Mouse (Mus musculus) megakaryocyte, adult 5-6 weeks (primary cell): ENCODE results near the gene Acap1. TPM values are rescaled to one million over a fixed set of nuclear protein-coding genes. Genes with fewer than 3 reads are reported as not detected.

Experiments
- ATAC-seq: 2 replicates; pipeline ENCODE4 v1.8.0; 2016; ENCODE audit warnings: mild to moderate bottlenecking, inconsistent platforms; ENCODE audit not compliant: poor library complexity, severe bottlenecking
- total RNA-seq, 2 experiments: library from RNA; stranded (forward) in 1 of 2; stranded (reverse) in 1 of 2; fragments of 153-499, 151-499 nt in 1 of 2; fragments of 221-1000, 200-1000 nt in 1 of 2; gene quantifications; 2 replicates each; pipeline versions ENCODE4 v1.2.3 to v1.2.4; 2015 to 2017

Gene Acap1
- total RNA-seq, 2 experiments from 2014 or later = 19.3 to 44.4 TPM

GRCm38 (mm10) chr11:69904311-69904710, 9.0 kb upstream of the Acap1 start:
- no peak for ATAC-seq

- ATAC-seq = no peak
Measured at GRCm38 (mm10) chr11:69902972-69903371, 7.6 kb upstream of the Acap1 start.

GRCm38 (mm10) chr11:69901993-69902392, 6.7 kb upstream of the Acap1 start:
- ATAC-seq = no peak

GRCm38 (mm10) chr11:69901406-69901846, 6.1 kb upstream of the Acap1 start:
- ATAC-seq = peak; percentile 80

GRCm38 (mm10) chr11:69900471-69901405, 5.4 kb upstream of the Acap1 start, which contains the start of the genes 2810408A11Rik and Neurl4:
2810408A11Rik (minus strand) TSS chr11:69900987.
Neurl4 (plus strand) TSS chr11:69901072.
- peak; percentile 85 for ATAC-seq

- no peak for ATAC-seq
Measured at GRCm38 (mm10) chr11:69899870-69900269, 4.5 kb upstream of the Acap1 start.

GRCm38 (mm10) chr11:69894671-69895070, 668 bp downstream of the Acap1 start:
- peak; percentile 86 for ATAC-seq

- no peak for ATAC-seq
Measured at GRCm38 (mm10) chr11:69891482-69891881, 3.9 kb downstream of the Acap1 start.

- no peak for ATAC-seq
Measured at GRCm38 (mm10) chr11:69886907-69887635, 8.3 kb downstream of the Acap1 start.

- ATAC-seq = no peak
Measured at GRCm38 (mm10) chr11:69884663-69885062, 10.7 kb downstream of the Acap1 start.

- no peak for ATAC-seq
Measured at GRCm38 (mm10) chr11:69884240-69884639, 11.1 kb downstream of the Acap1 start.

- no peak for ATAC-seq
Measured at GRCm38 (mm10) chr11:69883527-69884151, 11.7 kb downstream of the Acap1 start.

GRCm38 (mm10) chr11:69883066-69883465, 12.3 kb downstream of the Acap1 start:
- ATAC-seq = no peak

- no peak for ATAC-seq
Measured at GRCm38 (mm10) chr11:69881787-69882670, 13.3 kb downstream of the Acap1 start.

GRCm38 (mm10) chr11:69880853-69881603, 14.3 kb downstream of the Acap1 start, which contains the start of gene Kctd11:
Kctd11 (minus strand) TSS chr11:69881406.
- ATAC-seq = peak; percentile 83

- peak; percentile 43 for ATAC-seq
Measured at GRCm38 (mm10) chr11:69880506-69880852, 14.9 kb downstream of the Acap1 start.

- no peak for ATAC-seq
Measured at GRCm38 (mm10) chr11:69879711-69880110, 15.6 kb downstream of the Acap1 start.

- ATAC-seq = no peak
Measured at GRCm38 (mm10) chr11:69878952-69879351, 16.4 kb downstream of the Acap1 start.

GRCm38 (mm10) chr11:69878399-69878798, 16.9 kb downstream of the Acap1 start:
- no peak for ATAC-seq
